26 mouse cellular contexts compared by ENCODE assay signal in genomic region chr2:90875239-90875638, GRCm38 (mm10). TPM values are rescaled to one million over a fixed set of nuclear protein-coding genes. Genes with fewer than 3 reads are reported as not detected.
"Had no signal": no experiment of that assay in that cellular context is flagged by ENCODE, and none has a peak within 500 bp of the region (broad histone marks: within the 10 kb centered on the region; RNA-seq: fewer than 3 reads in every experiment).

No protein-coding gene starts in this region.

- H3K9me3 ChIP-seq: heart, embryonic 13.5 days; heart, embryonic 15.5 days; hindbrain, embryonic 13.5 days; hindbrain, embryonic 15.5 days; kidney, embryonic 15.5 days; limb, embryonic 15.5 days; liver, embryonic 12.5 days had no signal

- DNase-seq: gastrocnemius, adult 2 months; gastrocnemius, postnatal 10 days; gastrocnemius, postnatal 36 days; heart, adult 11 months; heart, adult 2 months; heart, postnatal 14 days; heart, postnatal 36 days; kidney, adult 11 months; kidney, adult 2 months; kidney, adult 9 months; kidney, postnatal 14 days; kidney, postnatal 36 days; layer of hippocampus, postnatal 36 days; left cerebral cortex, postnatal 4 days had no signal

- H3K27me3 ChIP-seq: heart, embryonic 13.5 days; heart, embryonic 15.5 days; hindbrain, embryonic 13.5 days; hindbrain, embryonic 15.5 days; kidney, embryonic 15.5 days; limb, embryonic 15.5 days had no signal

- H3K4me3 ChIP-seq: gastrocnemius, adult 2 months; heart, adult 2 months; heart, embryonic 13.5 days; heart, embryonic 15.5 days; hindbrain, embryonic 13.5 days; hindbrain, embryonic 15.5 days; kidney, embryonic 15.5 days; limb, embryonic 13.5 days; limb, embryonic 15.5 days; liver, embryonic 12.5 days had no signal

- H3K9ac ChIP-seq: heart, embryonic 13.5 days; heart, embryonic 15.5 days; hindbrain, embryonic 13.5 days; hindbrain, embryonic 15.5 days; kidney, embryonic 15.5 days; limb, embryonic 13.5 days; limb, embryonic 15.5 days; liver, embryonic 12.5 days; liver, embryonic 14.5 days had no signal

- H3K4me1 ChIP-seq: kidney, embryonic 15.5 days; limb, embryonic 13.5 days; limb, embryonic 15.5 days had no signal

- H3K36me3 ChIP-seq: heart, embryonic 13.5 days; heart, embryonic 15.5 days; hindbrain, embryonic 15.5 days; kidney, embryonic 15.5 days; limb, embryonic 13.5 days; limb, embryonic 15.5 days; liver, embryonic 12.5 days had no signal

- H3K27ac ChIP-seq: gastrocnemius, adult 2 months; heart, adult 2 months; heart, embryonic 13.5 days; heart, embryonic 15.5 days; hindbrain, embryonic 13.5 days; hindbrain, embryonic 15.5 days; hindbrain, postnatal 0 days; kidney, embryonic 15.5 days; kidney, postnatal 0 days; limb, embryonic 13.5 days; limb, embryonic 15.5 days; liver, embryonic 12.5 days; liver, embryonic 14.5 days had no signal

RNA-seq across cellular contexts. Expression of gene C1qtnf4, which starts 10.4 kb away (rescaled TPM):
- total RNA-seq: hematopoietic stem cell, adult 5-6 weeks had no signal
